Mouse (Mus musculus) liver, postnatal 0 days (tissue): ENCODE measurements around the gene Siva1.

ENCODE experiments used
- CTCF ChIP-seq: sonication (generic); IDR thresholded peaks from 2 replicates; pipeline ENCODE4 v1.5.1; 2016; ENCODE audit warnings: antibody characterized with exemption, low read depth
- EP300 ChIP-seq: IDR thresholded peaks from 2 replicates; pipeline ENCODE4 v1.6.1; 2016; ENCODE audit warnings: antibody characterized with exemption, low read depth, mild to moderate bottlenecking

DNA sequence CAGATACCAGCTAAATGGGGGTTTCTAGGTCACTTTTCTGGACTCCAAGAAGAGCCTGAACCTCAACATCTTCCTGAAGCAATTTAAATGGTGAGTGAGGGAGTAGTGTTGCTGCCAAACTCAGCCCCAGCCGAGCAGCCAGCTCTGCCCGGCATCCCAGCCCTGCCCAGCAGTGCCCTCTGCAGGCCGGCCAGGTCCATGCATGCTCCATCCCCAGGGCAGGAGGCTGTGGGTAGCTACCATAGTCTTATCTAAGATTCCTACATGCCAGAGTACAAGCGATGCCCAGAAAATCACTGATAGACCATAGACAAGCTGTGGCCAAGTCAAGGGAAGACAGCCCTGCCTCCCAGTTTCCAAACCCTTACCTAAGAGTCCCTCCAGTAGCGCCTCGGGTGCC, 38.7 kb upstream of the Siva1 start:
- peak; percentile 95 for TF ChIP-seq CTCF
- TF ChIP-seq EP300: no peak
